Mouse (Mus musculus): ENCODE results near the gene Gucd1. TPM values are rescaled to one million over a fixed set of nuclear protein-coding genes. Genes with fewer than 3 reads are reported as not detected.
"Not testable (repeated sequence)": the region's sequence is repeated elsewhere in the genome, so short reads cannot be mapped to it uniquely, and the experiment has no call there.

Gene Gucd1
- polyA plus RNA-seq, 1 experiment from 2014 or later = 24.0 TPM

GRCm38 (mm10) chr10:75352541-75352940, 165.2 kb downstream of the Gucd1 start:
- Histone ChIP-seq H3K4me3 (no peak overlapping the region), H3K9me3 (no peaks in the 10 kb centered on the region)
- WGBS = 92% methylated on average over 12 of the region's 12 CpGs

GRCm38 (mm10) chr10:75350564-75350963, 167.2 kb downstream of the Gucd1 start:
- peaks cover 13% of the 10 kb centered on the region for H3K4me1 ChIP-seq
- no peak overlapping the region for H3K27ac ChIP-seq
- H3K27me3 ChIP-seq (ENCODE audit: insufficient read depth, poor library complexity, severe bottlenecking) = no peaks in the 10 kb centered on the region
- WGBS = 78% methylated on average over 5 of the region's 5 CpGs
- H3K4me3 ChIP-seq = no peak overlapping the region
- peaks cover 4% of the 10 kb centered on the region; the same call in 1 of the 2 replicates for H3K9me3 ChIP-seq
- DNase-seq (ENCODE audit: low spot score) = no peak
- H3K36me3 ChIP-seq = no peaks in the 10 kb centered on the region

More at GRCm38 (mm10) chr10:75352541-75352940, 165.2 kb downstream of the Gucd1 start:
- H3K36me3 ChIP-seq = no peaks in the 10 kb centered on the region
- peak; percentile 71 for DNase-seq (ENCODE audit: low spot score)
- no peaks in the 10 kb centered on the region for H3K27me3 ChIP-seq (ENCODE audit: insufficient read depth, poor library complexity, severe bottlenecking)
- H3K27ac ChIP-seq = no peak overlapping the region
- H3K4me1 ChIP-seq = peaks cover 17% of the 10 kb centered on the region

- Histone ChIP-seq H3K4me3 (no peak overlapping the region), H3K27ac (no peak overlapping the region), H3K27me3 (ENCODE audit: insufficient read depth, poor library complexity, severe bottlenecking) (no peaks in the 10 kb centered on the region), H3K4me1 (0 out of 2 replicates have a peak, but pooled peaks cover 5% of the 10 kb centered on the region), H3K36me3 (no peaks in the 10 kb centered on the region), H3K9me3 (peaks cover 4% of the 10 kb centered on the region; the same call in 1 of the 2 replicates)
- peak; percentile 39 for DNase-seq (ENCODE audit: low spot score)
- 70% methylated on average over 2 of the region's 2 CpGs for WGBS
Measured at GRCm38 (mm10) chr10:75345265-75345664, 172.5 kb downstream of the Gucd1 start.

- H3K9me3 ChIP-seq; H3K27me3 ChIP-seq (ENCODE audit: insufficient read depth, poor library complexity, severe bottlenecking); H3K27ac ChIP-seq; H3K4me1 ChIP-seq; H3K36me3 ChIP-seq; H3K4me3 ChIP-seq: not testable (repeated sequence)
- WGBS = 35% methylated on average over 1 of the region's 1 CpGs
- DNase-seq (ENCODE audit: low spot score) = peak; percentile 68
Measured at GRCm38 (mm10) chr10:75344563-75344962, 173.2 kb downstream of the Gucd1 start.

GRCm38 (mm10) chr10:75341936-75342335, 175.8 kb downstream of the Gucd1 start:
- no peak for DNase-seq (ENCODE audit: low spot score)
- Histone ChIP-seq H3K4me1 (0 out of 2 replicates have a peak, but pooled peaks cover 5% of the 10 kb centered on the region), H3K36me3 (no peaks in the 10 kb centered on the region), H3K4me3 (no peak overlapping the region), H3K27ac (no peak overlapping the region), H3K27me3 (ENCODE audit: insufficient read depth, poor library complexity, severe bottlenecking) (no peaks in the 10 kb centered on the region), H3K9me3 (peaks cover 4% of the 10 kb centered on the region; the same call in 1 of the 2 replicates)
- 30% methylated on average over 8 of the region's 8 CpGs for WGBS

GRCm38 (mm10) chr10:75339377-75339776, 178.4 kb downstream of the Gucd1 start:
- 75% methylated on average over 7 of the region's 7 CpGs for WGBS
- H3K27me3 ChIP-seq (ENCODE audit: insufficient read depth, poor library complexity, severe bottlenecking) = no peaks in the 10 kb centered on the region

GRCm38 (mm10) chr10:75338852-75339251, 178.9 kb downstream of the Gucd1 start:
- Histone ChIP-seq H3K4me1 (peaks cover 5% of the 10 kb centered on the region; the same call in 1 of the 2 replicates), H3K9me3 (no peaks in the 10 kb centered on the region), H3K4me3 (no peak overlapping the region), H3K27ac (no peak overlapping the region), H3K36me3 (peaks cover 4% of the 10 kb centered on the region; the same call in 1 of the 2 replicates), H3K27me3 (ENCODE audit: insufficient read depth, poor library complexity, severe bottlenecking) (no peaks in the 10 kb centered on the region)
- WGBS = 83% methylated on average over 5 of the region's 5 CpGs
- no peak for DNase-seq (ENCODE audit: low spot score)

More at GRCm38 (mm10) chr10:75339377-75339776, 178.4 kb downstream of the Gucd1 start:
- Histone ChIP-seq H3K27ac (no peak overlapping the region), H3K9me3 (no peaks in the 10 kb centered on the region), H3K36me3 (peaks cover 4% of the 10 kb centered on the region; the same call in 1 of the 2 replicates), H3K4me1 (no peaks in the 10 kb centered on the region), H3K4me3 (no peak overlapping the region)
- no peak for DNase-seq (ENCODE audit: low spot score)

GRCm38 (mm10) chr10:75337231-75337630, 180.5 kb downstream of the Gucd1 start:
- DNase-seq (ENCODE audit: low spot score) = no peak
- WGBS = 84% methylated on average over 10 of the region's 10 CpGs
- H3K27me3 ChIP-seq (ENCODE audit: insufficient read depth, poor library complexity, severe bottlenecking) = no peaks in the 10 kb centered on the region
- no peak overlapping the region for H3K4me3 ChIP-seq
- peaks cover 10% of the 10 kb centered on the region; the same call in 1 of the 2 replicates for H3K4me1 ChIP-seq
- H3K36me3 ChIP-seq = peaks cover 10% of the 10 kb centered on the region; the same call in 1 of the 2 replicates
- H3K27ac ChIP-seq = no peak overlapping the region
- H3K9me3 ChIP-seq = no peaks in the 10 kb centered on the region

GRCm38 (mm10) chr10:75335075-75335474, 182.7 kb downstream of the Gucd1 start:
- Histone ChIP-seq H3K4me1 (peaks cover 10% of the 10 kb centered on the region; the same call in 1 of the 2 replicates), H3K27ac (no peak overlapping the region), H3K4me3 (no peak overlapping the region), H3K36me3 (peaks cover 10% of the 10 kb centered on the region; the same call in 1 of the 2 replicates), H3K9me3 (no peaks in the 10 kb centered on the region), H3K27me3 (ENCODE audit: insufficient read depth, poor library complexity, severe bottlenecking) (no peaks in the 10 kb centered on the region)
- no peak for DNase-seq (ENCODE audit: low spot score)
- WGBS = 84% methylated on average over 6 of the region's 6 CpGs

GRCm38 (mm10) chr10:75334175-75334574, 183.6 kb downstream of the Gucd1 start:
- WGBS = 54% methylated on average over 7 of the region's 7 CpGs
- peaks cover 10% of the 10 kb centered on the region; the same call in 1 of the 2 replicates for H3K36me3 ChIP-seq
- peaks cover 10% of the 10 kb centered on the region; the same call in 1 of the 2 replicates for H3K4me1 ChIP-seq

GRCm38 (mm10) chr10:75333176-75333776, 184.5 kb downstream of the Gucd1 start:
- Histone ChIP-seq H3K9me3 (no peaks in the 10 kb centered on the region), H3K36me3 (peaks cover 10% of the 10 kb centered on the region; the same call in 1 of the 2 replicates), H3K27me3 (ENCODE audit: insufficient read depth, poor library complexity, severe bottlenecking) (no peaks in the 10 kb centered on the region), H3K4me3 (no peak overlapping the region), H3K27ac (no peak overlapping the region), H3K4me1 (peaks cover 10% of the 10 kb centered on the region; the same call in 1 of the 2 replicates)
- DNase-seq (ENCODE audit: low spot score) = no peak
- WGBS = 90% methylated on average over 23 of the region's 23 CpGs

More at GRCm38 (mm10) chr10:75334175-75334574, 183.6 kb downstream of the Gucd1 start:
- Histone ChIP-seq H3K9me3 (no peaks in the 10 kb centered on the region), H3K4me3 (no peak overlapping the region), H3K27me3 (ENCODE audit: insufficient read depth, poor library complexity, severe bottlenecking) (no peaks in the 10 kb centered on the region), H3K27ac (no peak overlapping the region)
- DNase-seq (ENCODE audit: low spot score) = no peak

- Histone ChIP-seq H3K9me3 (no peaks in the 10 kb centered on the region), H3K27me3 (ENCODE audit: insufficient read depth, poor library complexity, severe bottlenecking) (no peaks in the 10 kb centered on the region), H3K27ac (no peak overlapping the region), H3K36me3 (peaks cover 10% of the 10 kb centered on the region; the same call in 1 of the 2 replicates), H3K4me1 (peaks cover 11% of the 10 kb centered on the region; the same call in 1 of the 2 replicates), H3K4me3 (no peak overlapping the region)
- WGBS = 76% methylated on average over 3 of the region's 3 CpGs
- DNase-seq (ENCODE audit: low spot score) = no peak
Measured at GRCm38 (mm10) chr10:75332268-75332667, 185.5 kb downstream of the Gucd1 start.

- 67% methylated on average over 4 of the region's 4 CpGs for WGBS
- H3K4me3 ChIP-seq = no peak overlapping the region
- peaks cover 25% of the 10 kb centered on the region for H3K4me1 ChIP-seq
- DNase-seq (ENCODE audit: low spot score) = no peak
- H3K9me3 ChIP-seq = no peaks in the 10 kb centered on the region
- 0 out of 2 replicates have a peak, but pooled peaks cover 4% of the 10 kb centered on the region for H3K27me3 ChIP-seq (ENCODE audit: insufficient read depth, poor library complexity, severe bottlenecking)
- no peak overlapping the region for H3K27ac ChIP-seq
- 0 out of 2 replicates have a peak, but pooled peaks cover 2% of the 10 kb centered on the region for H3K36me3 ChIP-seq
Measured at GRCm38 (mm10) chr10:75328201-75328704, 189.5 kb downstream of the Gucd1 start.
